Mouse (Mus musculus) activated CD4-positive, CD25-positive, alpha-beta regulatory T cell, adult 9 weeks (primary cell): ENCODE measurements around the gene Dlx6. TPM values are rescaled to one million over a fixed set of nuclear protein-coding genes. Genes with fewer than 3 reads are reported as not detected.

Experiments used
- polyA plus RNA-seq: library from polyadenylated mRNA; unstranded; fragments of 100-300 nt; shearing (Covaris generic); gene quantifications from one replicate; pipeline ENCODE4 v1.2.1, GENCODE M21; 2017

Dlx6 gene
- not detected for polyA plus RNA-seq

GRCm38 (mm10) chr6:6863160-6863870 lies at the start of gene Dlx6:
TSS of gene Dlx6 (plus strand) at chr6:6863334.

GRCm38 (mm10) chr6:6881638-6882190 lies 18.6 kb downstream of the Dlx6 start, which contains the start of gene Dlx5:
TSS of gene Dlx5 (minus strand) at chr6:6882085.

Other genes with a start within 250 kb of the Dlx6 start
- not detected for gene Dlx5, start 18.8 kb downstream of the Dlx6 start, polyA plus RNA-seq
- gene Sdhaf3, start 92.7 kb downstream of the Dlx6 start, polyA plus RNA-seq = 1.9 TPM